Mouse (Mus musculus) CH12.LX (cell line): ENCODE measurements around the gene Astl.
A peak's percentile ranks its signal among the peaks of the same experiment; 100 is the strongest.

Experiments used
- CHD2 ChIP-seq: IDR thresholded peaks from 2 replicates; pipeline ENCODE4 v1.6.1; 2011; ENCODE audit warnings: low read length, improper control_type of control experiment
- CTCF ChIP-seq, 2 experiments: IDR thresholded peaks in 1 of 2; conservative IDR thresholded peaks in 1 of 2; 2 replicates each; pipeline ENCODE4 v1.5.1; 2011 to 2012; ENCODE audit warnings: low read depth in 2 of 2, low read length in 2 of 2, improper control_type of control experiment in 1 of 2, inconsistent platforms in 1 of 2, mild to moderate bottlenecking in 1 of 2, moderate library complexity in 1 of 2
- EP300 ChIP-seq: IDR thresholded peaks from 2 replicates; pipeline ENCODE4 v1.6.1; 2011; ENCODE audit warnings: low read length, improper control_type of control experiment
- ETS1 ChIP-seq: conservative IDR thresholded peaks from 2 replicates; pipeline ENCODE4 v1.6.1; 2012; ENCODE audit warnings: low read depth, mild to moderate bottlenecking, inconsistent platforms, low read length, improper control_type of control experiment, moderate library complexity
- KAT2A ChIP-seq: IDR thresholded peaks from 2 replicates; pipeline ENCODE4 v1.6.1; 2012; ENCODE audit warnings: low read length, improper control_type of control experiment, inconsistent platforms; ENCODE audit not compliant: insufficient replicate concordance
- NRF1 ChIP-seq: IDR thresholded peaks from 2 replicates; pipeline ENCODE4 v1.6.1; 2014; ENCODE audit warnings: low read depth, mild to moderate bottlenecking, inconsistent platforms, low read length, improper control_type of control experiment, moderate library complexity
- PAX5 ChIP-seq: IDR thresholded peaks from 2 replicates; pipeline ENCODE4 v1.6.1; 2012; ENCODE audit warnings: low read length, inconsistent platforms, mixed read lengths
- POLR2A ChIP-seq: IDR thresholded peaks from 2 replicates; pipeline ENCODE4 v1.6.1; 2011; ENCODE audit warnings: low read depth, mild to moderate bottlenecking, improper control_type of control experiment, low read length
- UBTF ChIP-seq: IDR thresholded peaks from 2 replicates; pipeline ENCODE4 v1.6.1; 2012; ENCODE audit warnings: low read depth, mild to moderate bottlenecking, inconsistent platforms, low read length, improper control_type of control experiment, moderate library complexity
- ZKSCAN1 ChIP-seq: IDR thresholded peaks from 2 replicates; pipeline ENCODE4 v1.6.1; 2012; ENCODE audit warnings: low read depth, inconsistent platforms, low read length, improper control_type of control experiment, borderline replicate concordance
- ZMIZ1 ChIP-seq: IDR thresholded peaks from 2 replicates; pipeline ENCODE4 v1.6.1; 2012; ENCODE audit warnings: low read depth, mild to moderate bottlenecking, inconsistent platforms, low read length, improper control_type of control experiment

GRCm38 (mm10) chr2:127311193-127311592, 27.2 kb upstream of the Astl start:
- TF ChIP-seq CTCF (conservative IDR thresholded peaks at IDR 0.05 in 1 of 2, IDR thresholded peaks at IDR 0.05 in 1 of 2; ENCODE audit: low read depth in 2 of 2, low read length in 2 of 2) = peak in 1 of 2 experiments; percentile 59; a peak in 2 of 4 replicates
- no peak for TF ChIP-seq POLR2A
- no peak for TF ChIP-seq NRF1
- no peak for TF ChIP-seq ZKSCAN1
- no peak for TF ChIP-seq ZMIZ1
- TF ChIP-seq ETS1 = no peak
- no peak for TF ChIP-seq CHD2
- TF ChIP-seq PAX5 = no peak
- no peak for TF ChIP-seq KAT2A
- TF ChIP-seq EP300 = no peak
- no peak for TF ChIP-seq UBTF
